Mouse (Mus musculus) bone marrow, adult 2 months (tissue): ENCODE measurements at regions not wholly inside any gene's neighbourhood (a gene's known extent, or its start where the extent isn't known, plus 50 kb on each side); places are given as distances from the start of the nearest gene placed in this dataset.

Source experiments
- CTCF ChIP-seq: fragments of 200-500 bp; IDR thresholded peaks from 2 replicates; pipeline ENCODE4 v1.5.1; 2011; ENCODE audit warnings: low read length, control low read depth; ENCODE audit not compliant: control insufficient read depth, insufficient read depth
- POLR2A ChIP-seq: fragments of 200-500 bp; IDR thresholded peaks from 2 replicates; pipeline ENCODE4 v1.6.1; 2011; ENCODE audit warnings: low read depth, mild to moderate bottlenecking, control low read depth, low read length, borderline replicate concordance; ENCODE audit not compliant: control insufficient read depth

- no peak for TF ChIP-seq CTCF
- no peak for TF ChIP-seq POLR2A
Measured at GRCm38 (mm10) chr10:117925186-117925585, 79.4 kb upstream of the Rap1b start.
